Mouse (Mus musculus) lung, adult 2 months (tissue): ENCODE measurements at regions not wholly inside any gene's neighbourhood (a gene's known extent, or its start where the extent isn't known, plus 50 kb on each side); places are given as distances from the start of the nearest gene placed in this dataset.

ENCODE experiments used
- CTCF ChIP-seq: fragments of 200-500 bp; IDR thresholded peaks from 2 replicates; pipeline ENCODE4 v1.5.1; 2011; ENCODE audit warnings: mild to moderate bottlenecking, low read length, control low read depth; ENCODE audit not compliant: insufficient read depth
- POLR2A ChIP-seq: fragments of 200-500 bp; IDR thresholded peaks from 2 replicates; pipeline ENCODE4 v1.6.1; 2011; ENCODE audit warnings: low read depth, mild to moderate bottlenecking, control low read depth, low read length, borderline replicate concordance; ENCODE audit errors: extremely low read depth

DNA sequence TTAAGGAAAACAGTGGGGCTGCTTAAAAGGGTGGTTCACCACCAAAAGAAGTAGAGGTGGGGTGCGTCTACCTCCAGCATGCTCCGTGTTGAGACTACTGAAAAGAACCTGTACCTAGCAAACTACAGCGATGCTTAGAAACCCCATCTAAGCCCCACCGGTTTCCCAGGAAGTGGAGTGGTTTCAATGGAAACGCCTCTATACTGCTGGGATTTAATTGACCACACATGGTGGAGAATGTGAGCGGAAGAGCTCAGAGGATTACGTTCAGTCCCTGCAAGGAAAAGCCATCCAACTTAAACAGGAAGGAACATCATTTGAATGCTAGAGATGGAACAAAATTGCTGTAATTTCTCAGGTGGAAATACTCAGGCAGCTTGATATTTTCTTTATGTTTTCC is 67.5 kb downstream of the Dusp6 start:
- TF ChIP-seq CTCF (no peak), POLR2A (no peak)
